In the genomic region with DNA sequence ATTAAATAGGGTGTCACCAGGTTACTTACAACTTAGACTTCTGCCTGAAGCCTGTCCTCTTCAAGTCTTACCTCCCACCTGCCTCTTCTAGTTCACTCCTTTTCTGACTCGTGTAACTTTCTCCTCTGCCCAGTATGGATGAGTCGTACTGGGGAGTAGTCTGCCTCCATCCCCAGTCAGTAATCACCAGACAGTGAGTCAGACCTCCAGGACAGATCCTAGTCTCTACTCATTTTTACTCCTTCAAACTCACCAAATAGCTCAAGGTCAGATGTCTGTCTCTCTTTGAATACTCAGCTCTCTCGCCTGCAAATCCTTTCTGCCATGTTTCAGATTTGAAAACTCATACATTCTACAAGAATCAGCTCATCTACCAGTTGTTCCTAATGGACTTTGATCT, we compare ENCODE assay signal across 20 mouse cellular contexts. TPM values are rescaled to one million over a fixed set of nuclear protein-coding genes. Genes with fewer than 3 reads are reported as not detected.
A peak's percentile ranks its signal among the peaks of the same experiment; 100 is the strongest.
DNase-seq lines count a peak whose midpoint lies in the region.
"Had no signal": no experiment of that assay in that cellular context is flagged by ENCODE, and none has a peak within 500 bp of the region (broad histone marks: within the 10 kb centered on the region; RNA-seq: fewer than 3 reads in every experiment).

No protein-coding gene starts in this region.

- peak; percentile 16 for DNase-seq in 3134 (ENCODE audit: extremely low read depth, insufficient read length, low spot score)
- DNase-seq in 416B (ENCODE audit: low read depth), result peak; percentile 58
- DNase-seq in Muller cell, postnatal 12 days (ENCODE audit: inconsistent ontology term), result peak; percentile 78
- peak; percentile 23 to 42 for DNase-seq in adrenal gland, postnatal 36 days
- DNase-seq in layer of hippocampus, adult 9-10 months (ENCODE audit: low spot score), result no peak
- no peak for DNase-seq in embryo, embryonic 10 days (ENCODE audit: low spot score)
- DNase-seq in spleen, adult 18-20 months, result no peak
- DNase-seq: cerebellum, adult 11-12 months; cerebellum, adult 9-11 months; gastrocnemius, postnatal 10 days; kidney, adult 2 months; kidney, postnatal 4 days; layer of hippocampus, postnatal 36 days; liver, embryonic 13.5 days; lung, adult 2 months; lung, postnatal 10 days; midbrain, embryonic 14.5 days; thymus, postnatal 25 days had no signal

RNA-seq across cellular contexts. Expression of gene Tpp2, which starts 35.9 kb away (rescaled TPM):
- total RNA-seq in adrenal gland, postnatal 36 days (2021), result 10 to 100 TPM; 50.5 to 53.4 TPM

RNA-seq across cellular contexts. Expression of gene Mettl21c, which starts 50.5 kb away (rescaled TPM):
- not detected for total RNA-seq in adrenal gland, postnatal 36 days (2021)
- total RNA-seq: granulocyte monocyte progenitor cell, adult 5-6 weeks; heart, postnatal 25 days; layer of hippocampus, postnatal 36 days had no signal

Comparison
In these comparisons a context has a peak if more than half of its experiments do, and no peak if none do; other contexts are left out.
1. DNase-seq: peak in 3134 (single experiment), 416B (single experiment), Muller cell, postnatal 12 days (single experiment) and adrenal gland, postnatal 36 days (2 of 2); none in layer of hippocampus, adult 9-10 months (single experiment), embryo, embryonic 10 days (single experiment) and spleen, adult 18-20 months (0 of 2).